Mouse (Mus musculus): ENCODE data around the gene Mon1a. TPM values are rescaled to one million over a fixed set of nuclear protein-coding genes. Genes with fewer than 3 reads are reported as not detected.

Mon1a gene
- total RNA-seq, 1 experiment: 5.4 TPM

GRCm38 (mm10) chr9:107906252-107906966 is 18.5 kb downstream of the Mon1a start, which contains the start of gene Mst1r:
Gene Mst1r (plus strand): TSS chr9:107906873.
- TF ChIP-seq HCFC1 (IDR thresholded peaks at IDR 0.05; ENCODE audit: borderline replicate concordance, insufficient read depth, low read length): no peak
- no peak for TF ChIP-seq ZNF384 (IDR thresholded peaks at IDR 0.05; ENCODE audit: low read depth, low read length)
- Histone ChIP-seq H3K27ac (ENCODE audit: insufficient read depth, low read depth, low read length, poor library complexity, severe bottlenecking) (no peak within 1 kb of the TSS), H3K36me3 (ENCODE audit: control insufficient read depth, insufficient read depth, low read length, poor library complexity, severe bottlenecking) (no peaks in the 10 kb centered on the region), H3K9ac (ENCODE audit: insufficient read depth, low read depth, low read length, poor library complexity, severe bottlenecking) (peak within 1 kb of the TSS; percentile 36; the same call in 1 of the 2 replicates), H3K9me3 (ENCODE audit: control insufficient read depth, insufficient read depth, low read depth, low read length) (no peaks in the 10 kb centered on the region), H3K4me1 (ENCODE audit: control insufficient read depth in 2 of 2, insufficient read depth in 2 of 2, low read length in 2 of 2, poor library complexity in 1 of 2) (peaks cover 0 to 5% of the 10 kb centered on the region in 2 experiments; a peak in 2 of 4 replicates), H3K4me3 (ENCODE audit: insufficient read depth in 1 of 2, low read depth in 1 of 2, low read length in 2 of 2, poor library complexity in 1 of 2, severe bottlenecking in 1 of 2) (peak within 1 kb of the TSS; percentile 65 to 77; a peak in 3 of 4 replicates)
- in situ Hi-C loops (cut with MboI; ENCODE audit: low sequenced_read_pairs in 2 of 2, unreplicated experiment in 2 of 2): no loop called here
- peak; percentile 58 for DNase-seq (ENCODE audit: low read depth, low spot score)

DNA sequence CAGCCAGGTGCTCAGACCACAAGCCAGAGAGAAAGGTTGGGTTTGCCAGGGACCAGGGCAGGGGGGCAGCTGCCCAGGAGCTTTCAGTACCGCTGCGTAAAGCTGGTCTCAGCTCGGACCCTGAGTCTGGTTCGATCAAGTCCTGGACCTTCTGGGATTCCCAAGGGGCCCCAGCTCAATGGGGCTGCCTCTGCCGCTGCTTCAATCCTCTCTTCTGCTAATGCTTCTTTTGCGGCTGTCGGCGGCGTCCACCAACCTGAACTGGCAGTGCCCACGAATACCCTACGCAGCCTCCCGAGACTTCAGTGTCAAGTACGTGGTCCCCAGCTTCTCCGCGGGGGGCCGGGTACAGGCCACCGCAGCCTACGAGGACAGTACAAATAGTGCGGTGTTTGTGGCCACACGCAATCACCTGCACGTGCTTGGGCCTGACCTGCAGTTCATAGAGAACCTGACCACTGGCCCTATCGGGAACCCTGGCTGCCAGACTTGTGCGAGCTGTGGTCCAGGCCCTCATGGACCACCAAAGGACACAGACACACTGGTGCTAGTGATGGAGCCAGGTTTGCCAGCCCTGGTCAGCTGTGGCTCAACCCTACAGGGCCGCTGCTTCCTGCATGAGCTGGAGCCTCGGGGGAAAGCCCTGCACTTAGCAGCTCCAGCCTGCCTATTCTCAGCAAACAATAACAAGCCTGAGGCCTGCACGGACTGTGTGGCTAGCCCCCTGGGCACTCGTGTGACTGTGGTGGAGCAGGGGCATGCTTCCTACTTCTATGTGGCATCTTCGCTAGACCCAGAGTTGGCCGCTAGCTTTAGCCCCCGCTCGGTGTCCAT is 19.2 kb downstream of the Mon1a start:
- no peak for TF ChIP-seq CHD2 (IDR thresholded peaks at IDR 0.05; ENCODE audit: low read depth, low read length)
- no peak for TF ChIP-seq HCFC1 (IDR thresholded peaks at IDR 0.05; ENCODE audit: borderline replicate concordance, insufficient read depth, low read length)
- no peak for TF ChIP-seq ZNF384 (IDR thresholded peaks at IDR 0.05; ENCODE audit: low read depth, low read length)
- no peak for TF ChIP-seq MAFK (IDR thresholded peaks at IDR 0.05; ENCODE audit: insufficient read depth, low read depth, low read length)
- TF ChIP-seq ZC3H11A (IDR thresholded peaks at IDR 0.05; ENCODE audit: borderline replicate concordance, low read depth, low read length): no peak
- in situ Hi-C loops (cut with MboI; ENCODE audit: low sequenced_read_pairs in 2 of 2, unreplicated experiment in 2 of 2): no loop called here
- H3K4me1 ChIP-seq (ENCODE audit: control insufficient read depth in 2 of 2, insufficient read depth in 2 of 2, low read length in 2 of 2, poor library complexity in 1 of 2): peaks cover 0 to 3% of the 10 kb centered on the region in 2 experiments; a peak in 2 of 4 replicates
- H3K36me3 ChIP-seq (ENCODE audit: control insufficient read depth, insufficient read depth, low read length, poor library complexity, severe bottlenecking): no peaks in the 10 kb centered on the region
- DNase-seq (ENCODE audit: low read depth, low spot score): no peak
- H3K4me3 ChIP-seq (ENCODE audit: insufficient read depth in 1 of 2, low read depth in 1 of 2, low read length in 2 of 2, poor library complexity in 1 of 2, severe bottlenecking in 1 of 2): peak overlapping the region; percentile 65 to 77; a peak in 3 of 4 replicates
- H3K9me3 ChIP-seq (ENCODE audit: control insufficient read depth, insufficient read depth, low read depth, low read length): no peaks in the 10 kb centered on the region
- peak overlapping the region; percentile 36; the same call in 1 of the 2 replicates for H3K9ac ChIP-seq (ENCODE audit: insufficient read depth, low read depth, low read length, poor library complexity, severe bottlenecking)
- no peak overlapping the region for H3K27ac ChIP-seq (ENCODE audit: insufficient read depth, low read depth, low read length, poor library complexity, severe bottlenecking)

GRCm38 (mm10) chr9:107907801-107908120 is 19.8 kb downstream of the Mon1a start:
- DNase-seq (ENCODE audit: low read depth, low spot score): no peak
- Histone ChIP-seq H3K9me3 (ENCODE audit: control insufficient read depth, insufficient read depth, low read depth, low read length) (no peaks in the 10 kb centered on the region), H3K9ac (ENCODE audit: insufficient read depth, low read depth, low read length, poor library complexity, severe bottlenecking) (no peak overlapping the region), H3K36me3 (ENCODE audit: control insufficient read depth, insufficient read depth, low read length, poor library complexity, severe bottlenecking) (no peaks in the 10 kb centered on the region), H3K27ac (ENCODE audit: insufficient read depth, low read depth, low read length, poor library complexity, severe bottlenecking) (no peak overlapping the region), H3K4me1 (ENCODE audit: control insufficient read depth in 2 of 2, insufficient read depth in 2 of 2, low read length in 2 of 2, poor library complexity in 1 of 2) (peaks cover 0 to 3% of the 10 kb centered on the region in 2 experiments; a peak in 2 of 4 replicates), H3K4me3 (ENCODE audit: insufficient read depth in 1 of 2, low read depth in 1 of 2, low read length in 2 of 2, poor library complexity in 1 of 2, severe bottlenecking in 1 of 2) (no peak overlapping the region)
- TF ChIP-seq ZC3H11A (IDR thresholded peaks at IDR 0.05; ENCODE audit: borderline replicate concordance, low read depth, low read length) (no peak), MAFK (IDR thresholded peaks at IDR 0.05; ENCODE audit: insufficient read depth, low read depth, low read length) (no peak), CHD2 (IDR thresholded peaks at IDR 0.05; ENCODE audit: low read depth, low read length) (no peak), ZNF384 (IDR thresholded peaks at IDR 0.05; ENCODE audit: low read depth, low read length) (no peak), HCFC1 (IDR thresholded peaks at IDR 0.05; ENCODE audit: borderline replicate concordance, insufficient read depth, low read length) (no peak)
- in situ Hi-C loops (cut with MboI; ENCODE audit: low sequenced_read_pairs in 2 of 2, unreplicated experiment in 2 of 2): no loop called here

GRCm38 (mm10) chr9:107908410-107909158 is 20.6 kb downstream of the Mon1a start:
- no peak overlapping the region for H3K27ac ChIP-seq (ENCODE audit: insufficient read depth, low read depth, low read length, poor library complexity, severe bottlenecking)
- TF ChIP-seq ZNF384 (IDR thresholded peaks at IDR 0.05; ENCODE audit: low read depth, low read length): no peak
- TF ChIP-seq MAFK (IDR thresholded peaks at IDR 0.05; ENCODE audit: insufficient read depth, low read depth, low read length): no peak
- no peak for TF ChIP-seq ZC3H11A (IDR thresholded peaks at IDR 0.05; ENCODE audit: borderline replicate concordance, low read depth, low read length)
- no peak for TF ChIP-seq CHD2 (IDR thresholded peaks at IDR 0.05; ENCODE audit: low read depth, low read length)
- TF ChIP-seq HCFC1 (IDR thresholded peaks at IDR 0.05; ENCODE audit: borderline replicate concordance, insufficient read depth, low read length): no peak
- no peaks in the 10 kb centered on the region for H3K36me3 ChIP-seq (ENCODE audit: control insufficient read depth, insufficient read depth, low read length, poor library complexity, severe bottlenecking)
- H3K9me3 ChIP-seq (ENCODE audit: control insufficient read depth, insufficient read depth, low read depth, low read length): no peaks in the 10 kb centered on the region
- in situ Hi-C loops (cut with MboI; ENCODE audit: low sequenced_read_pairs in 2 of 2, unreplicated experiment in 2 of 2): no loop called here
- no peak for DNase-seq (ENCODE audit: low read depth, low spot score)
- H3K4me3 ChIP-seq (ENCODE audit: insufficient read depth in 1 of 2, low read depth in 1 of 2, low read length in 2 of 2, poor library complexity in 1 of 2, severe bottlenecking in 1 of 2): no peak overlapping the region
- peaks cover 0 to 3% of the 10 kb centered on the region in 2 experiments; a peak in 2 of 4 replicates for H3K4me1 ChIP-seq (ENCODE audit: control insufficient read depth in 2 of 2, insufficient read depth in 2 of 2, low read length in 2 of 2, poor library complexity in 1 of 2)
- no peak overlapping the region for H3K9ac ChIP-seq (ENCODE audit: insufficient read depth, low read depth, low read length, poor library complexity, severe bottlenecking)

All from ES-E14 (cell line).